Mouse (Mus musculus) lung, adult 2 months (tissue): ENCODE measurements around the gene Usp53.

ENCODE experiments used
- CTCF ChIP-seq: fragments of 200-500 bp; IDR thresholded peaks from 2 replicates; pipeline ENCODE4 v1.5.1; 2011; ENCODE audit warnings: mild to moderate bottlenecking, low read length, control low read depth; ENCODE audit not compliant: insufficient read depth
- POLR2A ChIP-seq: fragments of 200-500 bp; IDR thresholded peaks from 2 replicates; pipeline ENCODE4 v1.6.1; 2011; ENCODE audit warnings: low read depth, mild to moderate bottlenecking, control low read depth, low read length, borderline replicate concordance; ENCODE audit errors: extremely low read depth

DNA sequence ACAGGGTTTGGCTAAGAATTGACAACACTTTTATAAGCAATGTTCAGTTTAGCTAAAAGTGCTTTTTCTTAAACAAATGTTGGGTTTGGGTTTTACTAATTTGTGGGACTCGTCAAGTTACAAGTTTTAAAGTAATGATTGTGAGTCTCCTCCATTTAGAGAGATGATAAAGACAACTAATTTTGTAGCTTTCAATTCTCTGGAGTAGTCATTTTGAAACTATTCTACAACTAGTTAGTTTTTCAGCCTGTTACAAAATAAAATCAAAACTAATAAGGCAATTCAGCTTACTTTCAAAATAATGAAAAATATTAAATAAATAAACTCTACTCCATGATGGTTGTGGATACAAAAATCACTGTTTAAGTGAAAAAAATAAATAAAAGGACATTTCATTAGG lies 51.8 kb downstream of the Usp53 start:
- no peak for TF ChIP-seq POLR2A
- TF ChIP-seq CTCF = no peak
